Mouse (Mus musculus) bone marrow macrophage, adult 2 months (primary cell): ENCODE results near the gene Nckap5.

Experiments used
- CTCF ChIP-seq: IDR thresholded peaks from 2 replicates; pipeline ENCODE4 v1.5.1; 2012; ENCODE audit warnings: low read depth, mild to moderate bottlenecking, low read length, moderate library complexity
- POLR2A ChIP-seq: IDR thresholded peaks from 2 replicates; pipeline ENCODE4 v1.6.1; 2012; ENCODE audit warnings: mild to moderate bottlenecking, low read depth, low read length, borderline replicate concordance

GRCm38 (mm10) chr1:126675142-126675541 lies 155.5 kb downstream of the Nckap5 start:
- TF ChIP-seq POLR2A (no peak), CTCF (no peak)
